Mouse (Mus musculus): ENCODE measurements around the gene Rab11fip4.

The Rab11fip4 gene

DNA sequence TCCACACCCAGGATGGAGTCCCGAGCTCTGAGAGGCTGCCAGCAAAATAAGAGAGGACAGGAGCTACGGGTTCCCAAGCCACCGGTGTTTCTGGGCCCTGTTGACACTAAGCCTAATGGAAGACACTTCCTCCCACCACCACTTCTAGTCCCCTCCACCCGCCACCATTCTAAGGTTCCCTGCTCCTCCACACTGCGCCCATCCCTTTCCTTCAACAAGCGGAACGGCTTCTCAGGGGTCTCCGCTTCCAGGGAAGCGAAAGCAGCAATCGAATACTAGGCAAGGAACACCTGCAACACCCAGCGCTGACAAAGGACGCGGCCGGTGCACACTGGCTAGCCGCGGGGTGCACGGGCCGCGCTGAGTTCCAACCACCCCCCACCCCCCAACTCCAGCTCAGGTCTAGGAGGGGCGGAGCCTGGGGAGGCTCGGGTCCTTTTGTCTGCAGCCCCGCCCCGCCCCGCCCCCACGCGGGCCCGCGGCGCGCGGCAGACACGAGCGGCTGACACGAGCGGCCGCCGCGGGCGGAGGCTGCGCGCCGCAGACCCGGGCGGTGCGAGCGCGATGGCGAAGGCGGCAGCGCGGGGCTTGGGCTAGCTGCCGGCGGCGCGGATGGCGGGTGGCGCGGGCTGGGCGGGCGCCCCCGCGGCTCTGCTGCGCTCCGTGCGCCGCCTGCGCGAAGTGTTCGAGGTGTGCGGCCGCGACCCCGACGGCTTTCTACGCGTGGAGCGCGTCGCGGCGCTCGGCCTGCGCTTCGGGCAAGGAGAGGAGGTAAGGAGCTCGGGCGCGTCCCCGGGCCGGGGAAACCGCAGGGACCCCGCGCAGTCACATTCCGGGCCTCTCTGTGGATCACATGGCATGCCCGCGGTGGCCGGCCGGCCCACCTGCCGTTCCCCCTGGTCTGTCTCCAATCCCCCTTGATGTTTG is at the start of gene Rab11fip4:
Rab11fip4 (plus strand) TSS at position 549 of the 927 bp plus-strand sequence.
- DNase-seq: peak; percentile 63

DNA sequence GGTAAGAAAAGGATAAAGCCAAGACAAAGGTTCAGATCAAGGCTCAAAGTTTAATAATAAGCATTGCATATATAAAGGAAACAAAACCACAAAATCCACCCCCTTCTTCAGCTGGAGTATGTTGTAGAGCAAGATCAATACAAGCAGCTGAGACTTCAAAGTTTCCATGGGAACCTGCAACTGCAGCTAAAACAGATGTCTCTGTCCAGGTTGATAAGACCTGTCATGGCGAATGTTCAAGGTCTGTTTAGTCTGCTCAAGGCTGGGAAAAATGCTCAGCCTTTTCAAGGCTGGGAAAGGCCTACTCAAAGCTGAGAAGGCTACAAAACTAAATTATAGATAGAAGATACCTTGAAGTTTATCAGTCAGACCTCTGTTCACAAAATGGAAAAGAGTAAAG is 38.4 kb upstream of the Rab11fip4 start:
- no peak for DNase-seq

DNA sequence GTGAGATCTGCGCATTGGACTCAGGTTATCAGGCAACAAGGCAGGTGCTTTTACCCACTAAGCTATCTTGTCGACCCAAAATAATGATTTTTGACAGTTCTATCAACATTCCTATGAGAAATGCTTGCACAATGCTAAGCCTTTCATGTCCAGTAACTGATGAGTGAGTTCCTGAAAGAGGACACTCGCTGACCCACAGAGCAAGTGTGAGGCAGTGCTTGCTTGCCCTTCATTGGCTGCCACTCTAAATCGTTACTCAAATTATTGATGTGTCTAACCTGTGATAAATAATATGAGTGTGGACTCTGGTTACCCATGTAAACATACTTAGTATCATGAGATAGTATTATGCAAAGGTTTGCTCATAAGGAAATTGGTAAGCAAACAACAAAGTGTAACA is 30.5 kb upstream of the Rab11fip4 start:
- no peak for DNase-seq

DNA sequence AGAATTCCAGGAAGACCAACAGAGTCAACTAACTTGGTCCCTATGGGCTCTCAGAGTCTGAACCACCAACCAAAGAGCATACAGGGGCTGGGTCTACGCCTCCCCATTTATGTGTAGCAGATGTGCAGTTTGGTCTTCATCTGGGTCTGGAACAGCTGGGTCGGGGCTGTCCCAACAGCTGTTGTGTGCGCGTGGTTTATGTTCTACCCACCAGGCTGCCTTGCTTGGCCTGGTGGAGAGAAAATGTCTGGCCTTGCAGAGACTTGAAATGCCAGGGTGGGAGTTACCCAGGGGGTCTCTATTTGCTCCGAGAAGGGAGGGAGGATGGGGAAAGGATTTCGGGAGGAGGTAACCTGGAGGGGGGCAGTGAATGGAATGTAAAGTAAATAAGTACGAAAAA is 27.5 kb upstream of the Rab11fip4 start:
- no peak for DNase-seq

DNA sequence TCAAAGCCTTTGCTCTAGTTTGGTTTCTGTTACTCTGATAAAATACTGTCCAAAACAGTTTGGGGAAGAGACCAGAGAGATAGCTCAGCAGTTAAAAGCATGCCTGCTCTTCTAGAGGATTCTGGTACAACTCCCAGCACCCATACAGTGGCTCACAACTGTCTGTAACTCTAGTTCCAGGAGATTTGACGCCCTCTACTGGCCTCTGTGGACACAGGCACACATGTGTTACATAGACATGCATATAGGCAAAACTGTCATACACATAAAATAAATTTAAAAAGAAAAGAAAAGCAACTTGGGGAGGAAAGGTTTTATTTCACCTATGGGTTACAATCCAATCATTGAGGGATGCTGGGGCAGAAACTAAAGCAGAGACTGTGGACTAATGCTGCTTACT is 24.1 kb upstream of the Rab11fip4 start:
- DNase-seq: no peak

DNA sequence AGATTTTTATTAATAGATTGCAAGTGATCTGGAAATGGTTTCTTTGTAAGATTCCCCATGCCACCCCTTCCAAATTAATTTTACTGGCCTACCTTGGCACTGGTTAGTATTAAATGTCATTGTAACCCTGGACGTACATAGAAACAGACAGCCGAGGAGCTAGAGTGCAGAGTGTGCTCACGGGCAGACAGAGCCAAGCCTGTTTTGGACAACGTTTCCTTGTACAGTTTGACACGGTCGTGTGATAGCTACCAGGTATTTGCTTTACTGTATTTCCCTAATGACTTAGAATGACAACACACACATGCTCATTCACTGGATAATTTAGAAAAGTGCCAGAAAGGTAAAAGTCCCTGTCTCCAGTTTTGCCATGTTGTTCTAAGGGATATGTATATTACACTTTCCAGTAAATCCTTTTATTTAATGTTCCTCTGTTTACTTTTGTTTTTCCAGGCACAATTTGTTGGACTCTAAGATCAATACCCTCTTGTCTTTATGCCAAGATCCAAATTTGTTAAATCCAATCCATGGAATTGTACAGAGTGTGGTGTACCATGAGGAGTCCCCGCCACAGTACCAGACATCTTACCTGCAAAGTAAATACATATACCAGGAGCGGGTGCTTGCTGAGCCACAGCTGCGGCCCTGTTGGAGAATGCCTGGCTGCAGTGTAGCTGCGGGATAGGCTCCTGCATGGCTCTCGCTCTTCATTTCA is 22.7 kb upstream of the Rab11fip4 start:
- DNase-seq: no peak

DNA sequence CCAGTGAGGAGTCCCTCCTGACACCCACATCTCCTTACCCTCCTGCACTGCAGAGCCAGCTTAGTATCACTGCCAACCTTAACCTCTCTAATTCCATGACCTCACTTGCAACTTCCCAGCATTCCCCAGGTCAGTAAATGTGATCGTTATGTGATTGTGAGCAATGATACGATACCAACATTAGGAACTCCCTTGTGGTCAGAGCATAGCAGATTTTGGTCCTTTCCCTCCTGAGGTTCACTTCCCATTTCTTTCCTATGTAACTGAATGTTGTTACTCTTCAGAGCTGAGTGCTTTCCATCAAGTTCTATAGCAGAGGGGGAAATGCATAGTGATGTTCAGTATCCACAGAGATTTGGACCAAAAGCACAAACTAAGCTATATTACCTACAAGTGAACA is 20.7 kb upstream of the Rab11fip4 start:
- DNase-seq: no peak

DNA sequence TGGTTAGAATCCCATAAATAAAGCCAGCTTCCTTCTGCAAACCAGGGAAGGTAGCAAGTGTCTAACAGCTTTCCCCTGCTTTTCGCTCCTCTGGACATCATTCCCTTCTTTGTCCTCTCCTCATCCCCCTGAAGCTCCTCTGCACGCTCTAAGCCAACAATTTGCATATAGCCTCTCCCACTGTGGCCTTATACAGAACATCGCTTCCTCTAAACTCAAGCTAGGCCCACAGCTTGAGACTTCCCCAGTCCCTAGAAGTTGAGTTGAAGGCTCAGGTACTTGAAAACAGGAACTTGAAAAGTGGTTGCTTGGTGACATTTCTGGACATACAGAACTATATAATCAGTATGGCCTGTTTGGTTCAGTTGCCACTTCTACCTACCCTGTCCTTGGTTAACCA is 17.2 kb upstream of the Rab11fip4 start:
- DNase-seq: no peak

DNA sequence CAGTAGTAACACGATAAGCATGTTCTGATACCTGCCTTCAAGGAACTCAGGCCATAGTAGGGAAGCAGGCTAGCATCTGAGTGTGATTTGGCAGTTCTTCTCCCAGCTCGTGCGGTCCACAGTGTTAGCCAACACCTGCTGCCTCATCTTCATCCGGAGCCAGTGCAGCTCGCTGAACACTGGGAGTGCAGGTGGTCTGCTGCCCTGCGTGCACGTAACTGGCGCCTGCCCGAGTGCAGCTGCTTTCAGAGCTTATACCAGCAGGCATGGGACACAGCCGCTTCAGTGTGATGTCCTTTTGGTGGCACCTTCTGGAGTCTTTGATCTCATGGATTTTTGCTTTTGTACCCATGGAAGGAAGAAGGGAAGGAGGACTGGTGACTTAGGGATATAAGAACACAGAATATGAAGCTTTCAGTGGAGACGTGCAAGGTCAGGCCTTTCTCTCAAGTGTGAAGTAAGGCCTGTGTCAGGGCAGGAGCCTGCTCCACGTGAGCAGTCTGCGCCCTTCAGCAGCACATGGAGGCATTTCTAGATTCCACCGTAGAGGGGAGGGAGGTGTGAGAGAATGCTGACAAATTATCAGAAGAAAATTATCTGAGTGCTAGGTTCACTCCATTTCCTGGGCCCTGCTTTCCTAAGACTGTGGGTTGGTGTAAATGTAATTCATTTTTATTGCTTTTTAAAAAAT is 15.5 kb upstream of the Rab11fip4 start:
- peak; percentile 14 for DNase-seq

DNA sequence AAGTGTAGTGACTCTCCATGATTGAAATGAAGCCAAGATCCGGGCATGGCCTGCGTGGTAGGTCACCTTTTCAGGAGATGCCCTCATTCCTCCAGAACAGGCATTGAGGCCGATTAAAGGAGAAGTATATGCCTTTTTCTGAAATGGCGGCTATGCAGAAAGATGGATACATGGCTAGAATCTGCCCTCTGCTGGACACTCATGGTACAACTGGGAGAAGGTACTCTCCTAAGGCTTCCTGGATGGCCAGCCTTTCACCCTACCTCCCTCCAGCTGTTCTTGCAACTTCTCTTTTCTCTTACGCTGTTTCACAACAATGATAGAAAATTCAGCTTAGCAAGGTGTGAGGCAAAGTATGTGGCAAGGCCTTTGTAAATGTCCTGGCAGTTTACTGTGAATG is 13.3 kb upstream of the Rab11fip4 start:
- peak; percentile 76 for DNase-seq

DNA sequence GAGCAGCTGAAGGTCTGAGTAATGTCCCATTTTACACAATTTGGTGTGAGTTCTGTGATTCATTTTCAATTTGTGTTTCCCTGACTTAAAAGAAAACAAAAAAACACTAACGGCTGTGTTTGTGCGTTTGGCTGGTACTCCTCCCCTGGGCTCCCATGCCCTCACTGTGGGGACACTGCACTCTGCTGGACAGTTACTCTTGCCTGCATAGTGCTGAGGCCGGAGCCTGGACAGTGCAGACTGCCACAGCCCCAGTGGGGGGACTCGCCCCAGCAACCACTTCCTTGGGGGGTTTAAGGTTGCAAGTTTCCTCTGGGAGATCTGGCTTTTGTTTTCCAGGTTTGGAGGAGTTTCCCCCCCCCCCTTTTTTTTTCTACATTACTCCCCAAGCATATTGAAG is 10.4 kb upstream of the Rab11fip4 start:
- DNase-seq: no peak

DNA sequence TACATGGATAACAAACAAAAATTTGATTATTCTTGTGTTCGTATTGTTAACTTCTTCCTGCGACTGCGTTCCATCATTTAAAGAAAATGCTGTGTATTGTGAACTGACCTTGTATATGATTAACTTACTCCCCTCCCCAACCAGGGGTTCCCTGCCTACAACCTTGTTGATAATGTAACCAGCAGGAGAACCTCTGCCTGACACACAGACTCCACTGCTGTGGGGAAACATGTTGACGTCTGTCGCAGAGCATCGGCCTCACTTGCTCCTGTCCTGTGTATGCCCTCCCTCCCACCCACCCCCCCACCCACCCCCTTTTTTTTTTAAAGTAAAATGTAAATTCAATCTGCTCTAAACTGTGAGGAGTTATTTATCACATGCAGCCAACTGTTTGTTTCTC is 9.8 kb upstream of the Rab11fip4 start:
- DNase-seq: no peak

DNA sequence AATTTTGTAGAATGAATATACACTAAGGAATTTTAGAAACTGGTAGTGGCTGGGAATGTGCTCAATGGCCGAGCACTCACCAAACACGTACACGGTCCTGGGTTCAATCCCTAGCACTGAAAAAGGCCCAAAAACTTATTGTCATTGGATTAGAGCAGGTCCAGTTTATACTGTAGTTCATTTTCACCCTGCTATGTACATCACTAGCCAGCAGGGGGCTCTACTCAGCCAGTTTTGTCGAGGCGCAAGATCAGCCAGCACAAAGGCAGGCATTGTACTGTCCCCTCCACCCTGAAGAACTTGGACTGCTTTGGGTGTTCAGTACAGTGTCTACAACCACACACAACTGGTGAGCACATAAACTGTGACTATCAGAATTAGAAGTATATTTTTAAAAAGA is 6.8 kb upstream of the Rab11fip4 start:
- DNase-seq: peak; percentile 85

DNA sequence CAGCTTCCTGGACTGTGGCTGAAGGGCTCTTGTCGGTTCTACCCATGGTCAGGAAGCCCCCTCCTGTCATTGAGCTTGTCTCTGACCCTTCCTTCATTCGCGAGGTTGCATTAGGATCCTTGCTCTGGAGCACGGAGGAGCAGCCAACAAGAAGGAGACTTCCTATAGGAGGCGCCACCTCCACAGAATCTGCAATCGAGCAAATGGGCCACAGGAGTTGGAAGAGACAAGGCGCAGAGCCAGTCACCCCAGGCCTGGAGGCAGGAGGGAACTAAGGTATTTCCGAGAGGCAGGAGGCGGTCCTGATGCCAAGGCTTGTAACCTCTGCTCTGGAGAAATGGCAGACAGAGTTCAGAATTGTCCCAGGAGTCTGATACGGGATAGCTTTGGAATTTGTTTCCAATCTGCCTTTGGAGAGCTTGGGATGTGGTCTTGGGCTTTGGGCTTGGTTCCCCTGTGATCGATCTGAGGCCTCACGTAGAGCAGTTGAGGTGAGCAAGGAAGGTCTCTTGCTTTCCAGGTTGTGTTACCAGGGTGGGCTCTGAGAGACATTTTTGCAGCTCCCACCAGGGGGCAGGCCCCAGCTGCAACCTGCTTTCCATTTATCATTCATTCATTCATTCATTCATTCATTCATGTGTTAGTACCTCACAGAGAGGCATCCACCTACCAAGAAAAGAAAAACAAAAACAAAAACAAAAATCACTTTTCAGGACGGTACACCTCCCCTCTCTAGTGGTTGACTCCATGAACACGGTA is 1.5 kb upstream of the Rab11fip4 start:
- DNase-seq: peak; percentile 69

DNA sequence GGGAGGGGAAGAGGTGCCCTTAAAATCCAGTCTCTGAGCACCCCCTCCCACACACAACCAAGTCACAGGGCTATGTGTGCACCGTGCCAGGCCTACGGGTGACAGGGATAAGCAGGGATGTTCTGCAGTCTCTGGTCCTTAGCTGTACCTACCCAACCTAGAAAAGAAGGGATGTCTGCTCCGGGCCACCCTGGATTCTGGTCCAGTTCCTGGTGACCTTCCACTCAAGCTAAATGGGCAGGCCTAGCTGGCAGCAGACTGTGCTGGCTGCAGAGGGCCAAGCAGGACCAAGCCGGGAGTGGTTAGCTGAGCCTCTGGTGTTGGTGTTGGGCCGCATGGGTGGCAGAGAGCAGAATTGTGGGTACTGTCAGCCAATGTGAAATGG is 571 bp downstream of the Rab11fip4 start:
- DNase-seq: peak; percentile 70

DNA sequence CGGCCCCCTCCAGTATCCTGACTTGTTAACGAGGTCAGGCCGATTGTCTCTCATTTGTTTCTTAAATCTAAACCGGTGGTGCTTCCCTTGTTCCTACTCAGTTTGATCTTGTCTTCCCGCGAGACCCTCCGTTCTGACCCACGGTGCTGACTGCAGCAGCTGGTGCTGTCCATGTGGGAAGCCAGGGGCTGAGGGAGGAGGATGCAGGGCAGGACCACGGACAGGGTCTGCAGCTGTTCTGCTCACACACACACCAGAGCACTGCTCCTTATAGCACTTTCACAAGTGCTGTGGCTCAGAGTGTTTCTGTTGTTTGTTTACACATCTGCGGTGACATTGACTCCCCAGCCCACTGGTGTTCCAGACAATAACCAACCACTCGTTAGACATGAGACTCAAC is 2.5 kb downstream of the Rab11fip4 start:
- no peak for DNase-seq

DNA sequence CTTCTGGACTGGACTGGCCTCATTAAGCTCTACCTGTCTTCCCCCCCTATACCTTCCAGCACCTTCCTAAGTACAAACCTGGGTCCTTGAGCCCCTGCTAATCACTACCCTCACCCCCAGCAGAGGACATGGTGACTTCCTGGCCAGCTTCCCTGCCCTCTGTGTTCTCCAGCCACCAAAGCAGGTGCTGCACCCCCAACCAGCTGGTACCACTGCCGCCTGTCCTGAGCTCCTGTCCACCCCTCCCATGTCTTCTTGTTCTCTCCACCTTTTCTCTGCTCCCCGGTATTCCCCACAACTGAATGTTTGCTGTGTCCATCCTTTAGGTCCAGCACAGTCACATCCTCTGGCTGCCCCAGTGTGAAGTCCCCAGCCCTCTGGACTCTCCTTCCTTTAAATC is 19.4 kb downstream of the Rab11fip4 start:
- DNase-seq: no peak

DNA sequence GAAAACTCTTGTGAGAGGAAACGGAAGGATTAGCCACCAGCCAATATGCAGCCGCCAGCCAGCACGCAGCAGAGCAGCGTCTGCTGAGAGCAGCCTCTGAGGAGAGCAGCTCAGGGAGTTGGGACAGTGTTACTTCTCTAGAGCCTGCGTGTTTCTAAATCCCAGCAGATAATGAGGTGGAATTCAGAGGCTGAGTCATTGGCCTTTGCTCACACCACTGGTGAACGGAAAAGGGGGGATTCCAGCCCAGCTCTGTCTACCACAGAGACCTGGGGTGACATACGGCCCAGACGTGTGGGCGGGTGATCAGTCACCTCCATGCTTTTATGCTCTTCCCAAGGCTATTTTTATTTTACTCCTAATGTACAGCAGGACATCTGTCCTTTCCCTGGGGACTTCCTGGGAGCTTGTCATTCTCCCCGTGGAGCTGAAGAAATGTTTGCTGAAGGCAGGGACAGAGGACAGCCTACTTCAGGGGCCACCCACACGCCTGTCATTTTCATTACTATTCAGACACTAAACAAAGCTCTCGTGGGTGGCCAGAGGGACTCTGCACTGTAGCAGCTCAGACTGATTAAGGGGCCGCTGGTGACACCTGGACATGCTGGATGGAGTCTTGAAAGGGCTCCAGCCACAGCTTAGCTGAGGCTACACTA is 20.1 kb downstream of the Rab11fip4 start:
- no peak for DNase-seq

DNA sequence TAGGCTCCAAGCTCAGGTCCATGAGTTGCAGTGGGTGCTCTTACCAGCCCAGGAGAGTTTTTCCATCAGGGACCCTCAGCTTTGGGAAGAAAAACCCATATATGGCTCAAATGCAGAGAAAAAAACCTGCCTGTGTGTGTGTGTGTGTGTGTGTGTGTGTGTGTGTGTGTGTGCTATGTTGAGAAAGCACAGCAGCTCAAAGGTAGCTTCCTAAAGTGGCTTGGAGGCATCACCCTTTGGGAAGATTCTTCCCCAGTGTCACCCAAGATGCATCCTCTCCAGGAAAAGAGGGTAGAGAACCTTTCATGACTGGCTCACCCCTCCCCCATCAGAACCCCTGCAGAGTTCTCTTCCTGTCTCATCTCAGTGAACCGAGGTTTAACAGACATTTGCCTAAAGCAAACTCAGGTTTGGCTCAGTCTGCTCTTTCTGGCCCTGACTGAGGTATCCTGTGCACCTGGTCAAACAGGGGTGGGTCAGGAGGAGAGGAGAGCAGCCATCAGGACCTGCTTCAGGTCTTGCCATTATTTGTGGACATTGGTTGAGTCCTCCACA is 21.1 kb downstream of the Rab11fip4 start:
- DNase-seq: no peak

DNA sequence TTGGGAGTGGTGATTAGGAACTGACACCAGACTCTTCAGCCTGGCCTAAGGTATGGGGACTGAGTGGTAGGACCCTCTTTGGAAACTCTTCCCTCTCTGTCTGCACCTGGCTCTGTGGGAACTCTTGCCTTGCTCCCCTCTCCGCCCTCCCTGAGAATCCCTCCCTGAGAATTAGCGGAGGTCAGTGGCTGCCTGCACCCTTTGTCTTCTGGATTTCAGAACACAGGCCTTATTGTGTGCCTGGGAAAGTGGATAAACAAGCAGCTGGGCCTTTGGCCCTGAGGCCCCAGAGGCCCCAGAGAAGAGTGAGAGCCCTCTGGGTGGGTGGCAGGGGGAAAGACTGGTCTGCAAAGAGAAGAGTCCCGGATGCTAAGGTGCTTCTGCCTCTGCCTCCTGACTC is 22.1 kb downstream of the Rab11fip4 start:
- DNase-seq: no peak

DNA sequence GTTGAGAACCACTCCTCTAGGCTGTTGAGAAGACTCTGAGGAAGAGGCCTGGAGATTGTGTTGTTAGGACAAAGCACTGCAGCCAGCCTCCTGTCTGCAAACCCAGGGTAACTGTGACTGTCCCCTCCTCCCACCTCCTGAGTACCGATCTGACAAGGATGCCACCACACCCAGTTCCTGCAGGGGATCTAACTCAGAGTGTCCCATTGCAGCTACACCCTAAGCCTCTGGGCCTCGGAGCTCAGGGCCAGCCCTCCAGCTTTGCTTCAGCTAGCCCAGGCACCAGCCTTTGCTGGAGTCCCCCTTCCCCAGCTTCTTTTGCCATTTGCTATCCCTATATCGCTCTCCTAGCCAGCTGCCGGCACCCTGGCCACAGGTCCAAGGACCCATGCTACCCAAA is 22.7 kb downstream of the Rab11fip4 start:
- DNase-seq: no peak

DNA sequence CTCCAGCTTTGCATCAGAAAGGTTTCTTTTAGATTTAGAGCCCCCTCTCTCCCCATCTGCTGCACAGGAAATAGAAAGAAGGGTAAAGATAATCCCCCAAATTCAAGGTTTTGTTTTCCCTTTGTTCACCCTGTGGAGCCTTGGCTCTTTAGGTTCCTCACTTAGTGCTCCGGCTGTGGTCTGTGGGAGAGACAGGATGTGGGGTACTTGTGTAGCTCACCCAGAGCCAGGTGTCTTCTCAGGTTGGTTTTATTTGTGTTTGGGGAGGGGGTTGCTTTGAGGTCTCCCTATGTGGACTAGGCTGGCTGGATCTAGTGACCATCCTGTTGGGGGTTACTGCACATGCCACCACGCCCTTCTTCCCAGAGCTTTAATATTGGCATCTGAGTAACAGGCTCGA is 23.9 kb downstream of the Rab11fip4 start:
- no peak for DNase-seq

Measured in cerebellum, adult 9-10 months (tissue).